Mouse (Mus musculus): Measurements from ENCODE around the gene Fam89b.
"Not testable (repeated sequence)": the region's sequence is repeated elsewhere in the genome, so short reads cannot be mapped to it uniquely, and the experiment has no call there.

Gene Fam89b

DNA sequence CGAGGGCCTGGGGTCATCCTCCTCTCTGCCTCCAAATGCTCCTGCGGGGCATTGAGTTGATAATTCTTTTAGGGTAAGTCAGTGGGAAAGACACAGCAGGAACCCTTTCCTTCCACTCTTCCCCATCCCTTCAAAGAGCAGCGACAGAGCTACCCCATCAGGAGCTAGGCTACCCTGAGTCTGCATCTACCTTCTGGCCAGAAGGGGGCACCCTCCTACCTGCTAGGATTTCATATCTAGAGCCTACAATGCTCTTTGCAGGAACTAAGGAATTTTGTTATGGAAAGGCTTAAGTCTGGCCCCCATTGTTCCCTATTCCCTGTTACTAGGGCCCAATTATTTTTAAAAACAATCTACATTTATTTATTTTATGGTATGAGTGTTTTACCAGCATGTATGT is 18.2 kb downstream of the Fam89b start:
- DNase-seq (ENCODE audit: low spot score) = peak; percentile 85

DNA sequence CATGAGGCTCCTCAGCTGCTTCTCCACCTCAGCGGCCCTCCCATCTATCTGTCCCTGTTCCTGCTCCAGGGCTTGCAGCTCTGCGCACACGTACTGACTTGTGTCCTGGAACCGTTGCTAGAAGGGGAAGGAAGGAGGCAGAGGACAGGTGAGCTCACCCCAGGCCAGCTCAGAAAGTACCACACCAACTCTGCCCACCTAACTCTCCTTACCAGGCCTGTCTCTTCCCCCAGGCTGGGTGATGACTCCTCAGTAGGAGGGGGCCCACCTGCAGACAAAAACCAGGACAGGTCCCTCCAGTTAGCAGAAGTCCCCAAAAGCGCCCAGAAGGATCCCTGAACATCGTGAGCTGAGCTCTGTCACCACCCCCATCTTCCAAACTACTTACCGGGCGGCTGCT is 18.9 kb downstream of the Fam89b start:
- DNase-seq (ENCODE audit: low spot score) = no peak

DNA sequence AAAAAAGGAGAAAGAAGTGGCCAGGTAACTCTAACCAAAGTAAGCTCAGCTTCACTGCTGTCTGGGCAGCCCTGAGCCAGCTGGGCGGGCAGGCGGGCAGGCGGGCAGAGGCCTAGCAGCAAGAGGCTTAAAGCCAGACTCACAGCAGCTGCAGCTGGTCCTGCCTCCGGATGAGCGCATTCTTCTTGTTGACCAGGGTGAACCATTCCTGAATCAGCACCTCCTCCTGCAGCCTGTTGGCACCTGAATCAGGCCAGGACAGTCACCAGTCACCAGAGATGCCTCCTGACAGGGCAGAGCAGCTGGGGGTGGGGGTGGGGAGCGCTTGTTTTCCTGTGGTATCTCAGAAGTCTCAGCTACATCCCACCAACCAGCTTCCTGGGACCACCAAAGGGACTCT is 19.4 kb downstream of the Fam89b start:
- no peak for DNase-seq (ENCODE audit: low spot score)

DNA sequence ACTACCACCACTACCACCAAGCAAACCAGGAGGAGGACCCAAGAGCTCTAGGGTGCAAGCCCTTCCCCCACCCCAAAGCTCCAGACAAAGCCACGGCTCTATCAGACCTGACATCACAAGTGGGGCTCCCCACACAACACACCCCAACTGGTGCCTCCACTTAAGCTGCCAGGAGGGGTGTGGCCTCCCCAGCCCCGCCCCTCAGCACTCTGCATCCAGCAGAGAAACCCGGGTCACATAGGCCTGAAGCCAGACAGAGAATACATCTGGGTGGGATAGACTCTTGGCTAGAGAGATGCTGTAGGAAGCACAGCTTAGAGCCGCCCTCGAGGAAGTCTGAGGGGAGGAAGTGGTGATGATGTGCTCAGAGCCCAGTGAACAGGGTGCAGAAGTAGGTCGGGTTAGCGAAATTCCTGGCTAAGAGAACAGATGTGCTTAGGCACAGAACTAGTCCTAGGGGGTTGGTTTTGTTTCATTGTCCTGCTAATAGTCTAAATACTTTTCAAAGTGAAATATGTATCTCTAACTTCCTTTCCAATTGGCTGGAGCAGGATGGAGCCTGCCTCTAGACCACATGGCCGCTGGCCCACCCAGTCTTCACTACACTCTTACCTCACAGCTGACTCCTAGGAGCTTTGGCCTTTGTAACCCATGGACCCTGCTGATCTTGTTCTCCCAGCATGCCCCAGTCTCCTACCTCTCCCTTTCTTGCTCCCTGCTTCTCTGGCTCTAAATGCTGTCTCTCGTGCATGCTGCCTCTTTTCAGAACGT is 24.5 kb downstream of the Fam89b start:
- no peak for DNase-seq (ENCODE audit: low spot score)

DNA sequence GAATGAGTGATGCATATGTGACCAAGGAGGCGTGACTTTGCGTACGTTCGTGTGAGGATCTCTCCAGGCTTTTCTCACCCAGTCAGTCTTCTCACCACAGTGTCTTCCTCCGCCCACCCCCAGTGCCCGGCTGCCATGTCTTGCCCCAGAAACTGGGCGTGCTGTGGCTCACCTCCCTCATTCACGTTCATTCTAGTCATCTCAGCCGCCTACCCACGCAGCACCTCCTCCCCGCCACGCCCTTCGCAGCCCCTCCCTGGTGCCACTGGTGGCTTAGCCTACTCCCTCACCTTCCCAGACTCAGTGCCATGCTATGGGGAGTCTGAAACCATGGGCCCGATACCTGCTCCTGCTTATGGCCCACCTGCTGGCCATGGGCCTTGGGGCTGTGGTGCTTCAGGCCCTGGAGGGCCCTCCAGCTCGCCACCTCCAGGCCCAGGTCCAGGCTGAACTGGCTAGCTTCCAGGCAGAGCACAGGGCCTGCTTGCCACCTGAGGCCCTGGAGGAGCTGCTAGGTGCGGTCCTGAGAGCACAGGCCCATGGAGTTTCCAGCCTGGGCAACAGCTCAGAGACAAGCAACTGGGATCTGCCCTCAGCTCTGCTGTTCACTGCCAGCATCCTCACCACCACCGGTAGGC is 25.2 kb downstream of the Fam89b start, which contains the start of gene Kcnk7:
Gene Kcnk7 (plus strand): TSS at position 205 of the 638 bp plus-strand sequence.
- no peak for DNase-seq (ENCODE audit: low spot score)

DNA sequence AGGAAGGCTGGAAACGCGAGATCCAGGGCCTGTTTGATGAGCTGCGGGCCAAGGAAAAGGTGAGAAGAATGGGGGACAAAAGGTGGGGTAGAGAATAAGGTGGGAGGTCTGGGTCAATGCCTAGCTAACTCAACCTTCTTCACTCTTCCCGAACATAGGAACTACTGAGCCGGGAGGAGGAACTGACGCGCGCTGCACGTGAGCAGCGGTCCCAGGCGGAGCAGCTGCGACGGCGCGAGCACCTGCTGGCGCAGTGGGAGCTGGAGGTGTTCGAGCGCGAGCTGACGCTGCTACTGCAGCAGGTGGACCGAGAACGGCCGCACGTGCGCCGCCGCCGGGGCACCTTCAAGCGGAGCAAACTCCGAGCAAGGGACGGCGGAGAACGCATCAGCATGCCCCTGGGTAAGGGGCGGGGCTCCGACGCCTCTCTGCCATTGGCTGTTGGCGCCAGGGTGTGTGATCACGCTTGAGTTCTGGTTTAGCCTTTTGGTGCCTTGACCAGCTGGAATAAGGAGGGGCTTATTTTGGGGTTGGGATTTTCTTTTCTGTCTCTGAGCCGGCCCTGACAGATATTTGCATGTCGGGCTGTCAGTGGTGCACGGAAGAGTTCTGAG is 33.5 kb downstream of the Fam89b start:
- no peak for DNase-seq (ENCODE audit: low spot score)

DNA sequence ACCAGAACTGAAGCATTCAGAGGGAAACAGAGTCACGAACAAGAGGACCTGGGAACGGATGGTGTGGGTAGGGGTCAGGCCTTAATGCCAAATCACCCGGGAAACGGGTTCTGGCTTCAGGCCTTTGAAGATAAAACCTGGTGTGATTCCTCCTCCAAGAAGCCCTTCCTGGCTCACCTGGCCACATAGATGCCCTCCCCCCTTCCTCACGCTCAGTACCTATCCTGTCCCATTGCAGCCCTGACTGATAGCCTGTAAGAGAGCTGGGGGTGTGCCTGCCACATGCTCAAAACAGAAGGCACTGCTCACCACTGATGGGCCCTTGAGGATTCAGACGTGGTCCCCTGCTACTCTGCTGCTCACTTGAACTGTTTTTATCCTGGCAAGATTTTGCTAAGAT is 35.7 kb downstream of the Fam89b start:
- no peak for DNase-seq (ENCODE audit: low spot score)

DNA sequence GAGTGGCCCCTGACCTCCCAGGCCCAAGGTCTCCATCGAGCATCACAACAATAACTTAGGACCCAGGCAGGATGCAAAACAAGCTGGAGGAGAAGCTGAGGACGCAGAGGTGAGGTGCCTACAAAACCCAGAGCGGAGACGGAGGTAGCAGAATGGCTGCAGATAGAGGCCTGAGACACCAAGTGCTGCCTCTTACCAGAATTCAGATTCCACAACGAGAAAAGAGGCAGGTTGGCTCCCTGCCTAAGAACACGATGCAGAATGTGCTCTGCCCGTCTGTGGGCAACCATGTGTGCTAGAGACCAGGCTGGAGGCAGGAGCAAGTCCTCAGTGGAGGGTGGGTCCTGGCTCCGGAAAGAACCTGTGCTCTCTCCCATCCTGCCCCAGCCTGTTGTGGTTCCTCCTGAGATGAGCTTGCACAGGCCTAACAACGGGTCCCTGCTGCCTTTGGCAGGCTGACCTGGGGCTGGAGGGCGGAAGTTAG is 36.5 kb downstream of the Fam89b start:
- peak; percentile 50 for DNase-seq (ENCODE audit: low spot score)

DNA sequence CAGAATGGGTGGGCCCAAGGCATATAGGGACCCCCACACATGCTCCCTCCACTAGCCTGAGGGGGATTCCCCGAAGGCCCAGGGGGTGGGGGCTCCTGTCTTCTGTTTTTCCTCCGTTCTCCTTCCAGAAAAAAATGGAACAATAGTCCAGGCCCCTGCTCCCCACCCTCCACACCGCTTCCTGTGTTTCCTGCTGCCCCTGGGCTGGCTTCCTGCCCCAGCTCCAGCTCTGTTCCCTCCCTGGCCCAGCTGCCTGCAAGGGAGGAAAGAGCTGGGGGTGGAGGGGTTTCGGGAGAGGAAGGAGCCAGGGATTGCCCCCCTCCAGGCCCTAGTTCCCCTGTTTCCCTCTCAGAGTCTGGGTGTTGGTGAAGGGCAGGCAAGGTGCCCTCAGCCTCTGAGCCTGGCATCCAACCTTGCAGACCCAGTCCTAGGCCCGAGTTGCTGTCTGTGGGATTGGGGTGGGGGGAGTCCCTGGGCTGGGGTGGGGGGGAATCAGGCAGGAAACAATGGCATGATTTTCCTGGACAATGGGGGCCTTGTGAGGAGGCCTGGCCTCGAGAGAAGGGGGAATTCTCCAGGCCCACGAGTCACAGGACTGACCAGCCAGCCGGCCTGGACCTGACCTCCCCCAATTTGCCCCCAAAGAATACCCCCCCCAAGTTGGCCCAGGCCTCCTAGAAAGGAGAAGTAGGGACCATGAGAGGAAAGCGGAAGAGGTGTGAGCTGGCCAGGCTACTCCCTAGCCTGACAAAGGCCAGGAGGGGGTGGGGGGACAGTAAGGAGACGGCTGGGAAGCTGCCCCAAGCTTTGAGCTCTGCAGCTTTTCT is 37.2 kb downstream of the Fam89b start:
- DNase-seq (ENCODE audit: low spot score) = no peak

DNA sequence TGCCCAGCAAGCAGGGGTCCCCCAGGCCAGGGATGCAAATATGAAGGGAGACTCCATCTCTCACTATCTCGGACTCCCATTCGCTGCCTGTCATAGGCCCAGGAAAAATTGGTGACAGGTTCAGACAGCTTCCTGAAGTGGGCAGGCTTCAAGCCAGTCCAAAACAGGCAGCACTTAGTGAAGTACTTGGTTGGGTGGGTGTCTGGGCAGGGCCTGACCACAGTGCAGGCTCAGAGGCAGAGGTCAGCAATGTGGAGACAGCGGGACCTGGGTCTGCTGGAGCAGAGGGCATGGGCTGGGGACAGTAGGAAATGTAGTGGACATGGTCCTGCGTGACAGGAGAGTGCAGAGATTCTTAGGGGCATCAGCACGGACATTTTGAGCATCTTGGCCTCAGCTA is 37.9 kb downstream of the Fam89b start:
- DNase-seq (ENCODE audit: low spot score) = no peak

DNA sequence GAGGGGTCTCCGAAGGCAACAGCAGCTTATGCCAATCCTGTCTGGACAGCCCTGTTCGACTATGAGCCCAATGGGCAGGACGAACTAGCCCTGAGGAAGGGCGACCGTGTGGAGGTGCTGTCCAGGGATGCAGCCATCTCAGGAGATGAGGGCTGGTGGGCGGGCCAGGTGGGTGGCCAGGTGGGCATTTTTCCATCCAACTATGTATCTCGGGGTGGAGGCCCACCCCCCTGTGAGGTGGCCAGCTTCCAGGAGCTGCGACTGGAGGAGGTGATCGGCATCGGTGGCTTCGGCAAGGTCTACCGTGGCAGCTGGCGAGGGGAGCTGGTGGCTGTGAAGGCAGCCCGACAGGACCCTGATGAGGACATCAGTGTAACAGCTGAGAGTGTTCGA is 39.1 kb downstream of the Fam89b start:
- no peak for DNase-seq (ENCODE audit: low spot score)

DNA sequence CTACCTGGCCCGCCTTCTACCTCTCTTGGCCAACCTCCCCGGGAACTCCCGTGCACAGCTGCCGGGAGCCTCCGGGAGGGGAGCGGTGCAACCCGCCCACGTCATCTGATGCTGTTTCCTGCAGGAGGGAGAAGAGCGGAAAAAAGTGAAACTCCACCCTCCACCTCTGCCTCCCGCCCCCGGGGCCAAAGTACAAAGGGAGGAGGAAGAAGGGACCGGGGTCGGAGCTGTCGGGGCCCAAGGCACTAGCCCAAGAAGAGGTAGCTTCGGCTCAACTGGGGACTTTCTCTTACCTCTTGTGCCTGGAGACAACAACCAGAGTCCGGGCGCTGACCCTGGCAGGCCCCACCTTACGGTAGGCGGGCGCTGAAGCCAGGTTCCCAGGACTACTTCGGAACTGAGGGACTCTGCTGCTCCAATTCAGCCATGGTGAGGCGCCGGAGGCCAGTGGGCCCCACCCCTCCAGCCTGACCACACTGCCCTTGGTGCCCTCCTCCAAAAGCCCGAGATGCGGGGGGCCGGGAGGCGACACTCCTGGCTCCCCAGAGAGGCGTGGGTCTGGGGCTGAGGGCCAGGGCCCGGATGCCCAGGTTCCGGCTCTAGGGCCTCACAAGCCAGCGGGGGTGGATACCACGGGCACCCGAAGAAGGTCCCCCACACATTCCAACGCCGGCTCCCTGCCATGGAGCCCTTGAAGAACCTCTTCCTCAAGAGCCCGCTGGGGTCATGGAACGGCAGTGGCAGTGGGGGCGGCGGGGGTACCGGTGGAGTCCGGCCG is 39.7 kb downstream of the Fam89b start:
- peak; percentile 79 for DNase-seq (ENCODE audit: low spot score)

DNA sequence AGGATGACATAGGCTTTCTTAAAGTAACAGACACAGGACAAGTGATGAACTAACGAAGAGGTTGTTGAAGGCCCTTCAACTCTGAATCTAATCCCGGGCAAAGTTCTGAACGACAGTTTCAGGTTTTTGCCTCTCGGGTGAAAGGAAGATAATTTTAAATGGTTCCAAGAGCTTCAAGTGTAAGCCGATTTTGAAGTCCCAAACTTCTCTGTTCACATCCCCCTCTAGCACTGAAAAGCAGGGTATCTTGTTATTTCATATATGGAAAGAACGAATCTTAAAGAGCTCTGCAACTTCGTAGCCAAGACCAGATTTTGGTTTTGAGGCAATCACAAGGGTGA is 40.4 kb downstream of the Fam89b start:
- no peak for DNase-seq (ENCODE audit: low spot score)

DNA sequence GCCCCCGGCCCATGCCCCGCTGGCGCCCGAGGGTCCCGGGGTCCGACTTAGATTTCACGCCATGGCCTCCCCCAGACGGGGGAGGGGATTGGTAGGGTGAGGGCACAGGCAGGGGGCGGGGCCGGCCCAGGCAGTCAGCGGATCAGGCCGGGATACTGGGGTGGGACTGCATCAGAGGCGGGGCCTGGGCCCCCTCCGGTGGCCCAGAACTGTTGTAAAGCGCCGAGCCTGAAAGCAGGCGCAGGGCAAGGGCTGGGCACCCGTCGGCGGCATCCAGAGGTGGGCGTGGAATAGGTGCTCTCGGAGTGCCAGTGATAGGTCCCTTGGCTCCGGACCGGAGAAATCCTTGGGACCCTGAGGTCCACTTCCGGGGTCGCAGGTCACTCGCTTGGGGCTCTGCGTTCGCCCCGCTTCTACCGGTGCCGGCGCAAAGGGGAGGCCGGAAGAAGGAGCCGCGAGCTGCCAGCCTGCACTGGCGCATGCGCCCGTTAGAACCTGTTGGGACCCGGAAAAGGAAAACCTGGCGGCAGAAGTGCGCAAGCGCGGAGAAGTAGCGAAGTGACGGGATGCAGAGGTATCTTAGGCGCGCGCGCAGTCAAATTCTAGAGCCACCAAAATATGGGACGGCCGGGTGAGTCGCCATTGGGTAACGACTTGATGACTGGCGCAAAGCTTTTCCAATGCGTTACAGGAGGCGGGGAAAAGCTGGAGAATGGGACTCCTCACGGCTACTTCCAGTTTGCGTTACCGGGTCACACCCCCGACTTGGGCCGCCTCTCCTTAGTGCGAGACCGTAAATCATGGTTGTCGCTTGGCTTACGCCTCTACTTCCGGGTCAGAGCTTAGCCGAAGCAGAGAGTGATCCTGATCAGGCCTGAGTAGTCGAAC is 41.0 kb downstream of the Fam89b start, which contains the start of the genes Map3k11 and Pcnx3:
Gene Map3k11 (plus strand): TSS at position 543 of the 888 bp plus-strand sequence.
Gene Pcnx3 (minus strand): TSS at position 709 of the 888 bp plus-strand sequence.
- peak; percentile 98 for DNase-seq (ENCODE audit: low spot score)

DNA sequence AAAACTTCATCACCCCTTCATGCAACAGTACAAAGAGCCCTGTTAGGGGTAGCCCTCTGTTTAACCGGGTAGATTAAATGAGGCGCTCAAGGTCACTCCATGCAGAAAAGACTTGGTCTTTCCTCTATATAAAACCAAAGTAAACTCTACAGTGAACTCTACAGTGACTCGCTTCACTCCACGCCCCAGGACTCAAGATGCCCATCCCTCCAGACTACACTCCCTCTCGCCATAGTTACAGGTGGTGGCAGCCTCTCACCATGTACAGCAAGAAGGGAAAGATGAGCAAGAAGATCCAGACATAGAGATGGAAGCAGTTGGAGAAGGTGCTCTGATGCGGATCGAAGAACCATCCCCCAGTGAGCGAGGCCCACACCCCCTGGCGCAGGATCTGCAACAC is 41.7 kb downstream of the Fam89b start:
- no peak for DNase-seq (ENCODE audit: low spot score)

DNA sequence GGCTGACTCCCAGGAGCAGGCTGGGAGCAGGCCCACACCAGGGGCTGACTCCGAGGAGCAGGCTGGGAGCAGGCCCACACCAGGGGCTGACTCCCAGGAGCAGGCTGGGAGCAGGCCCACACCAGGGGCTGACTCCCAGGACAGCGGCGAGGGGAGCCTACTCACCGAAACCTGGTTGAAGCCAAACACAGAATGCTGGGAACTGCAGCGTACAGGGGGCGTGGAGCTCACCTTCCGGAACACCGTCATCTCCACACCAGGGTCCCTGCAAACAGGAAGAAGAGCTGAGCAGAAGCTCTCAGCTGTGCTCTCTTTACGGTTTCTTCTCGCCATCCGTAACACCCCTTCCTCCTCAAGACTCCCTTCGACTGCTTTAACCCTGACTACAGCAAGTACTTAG is 42.5 kb downstream of the Fam89b start:
- not testable (repeated sequence) for DNase-seq (ENCODE audit: low spot score)

DNA sequence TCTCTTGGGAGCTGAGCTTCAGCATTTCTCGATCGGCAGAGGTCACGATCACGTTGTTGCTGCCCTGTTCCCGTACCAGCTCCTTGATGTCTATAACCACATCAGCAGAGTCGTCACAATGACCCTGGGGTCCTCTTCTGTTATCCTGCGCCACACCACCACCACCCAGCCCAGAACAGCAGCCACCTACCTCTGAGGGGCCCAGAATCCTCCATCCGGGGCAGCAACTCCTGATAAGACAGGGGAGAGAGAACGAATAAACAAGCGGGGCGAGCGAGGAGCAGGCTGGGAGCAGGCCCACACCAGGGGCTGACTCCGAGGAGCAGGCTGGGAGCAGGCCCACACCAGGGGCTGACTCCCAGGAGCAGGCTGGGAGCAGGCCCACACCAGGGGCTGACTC is 43.0 kb downstream of the Fam89b start:
- DNase-seq (ENCODE audit: low spot score) = no peak

DNA sequence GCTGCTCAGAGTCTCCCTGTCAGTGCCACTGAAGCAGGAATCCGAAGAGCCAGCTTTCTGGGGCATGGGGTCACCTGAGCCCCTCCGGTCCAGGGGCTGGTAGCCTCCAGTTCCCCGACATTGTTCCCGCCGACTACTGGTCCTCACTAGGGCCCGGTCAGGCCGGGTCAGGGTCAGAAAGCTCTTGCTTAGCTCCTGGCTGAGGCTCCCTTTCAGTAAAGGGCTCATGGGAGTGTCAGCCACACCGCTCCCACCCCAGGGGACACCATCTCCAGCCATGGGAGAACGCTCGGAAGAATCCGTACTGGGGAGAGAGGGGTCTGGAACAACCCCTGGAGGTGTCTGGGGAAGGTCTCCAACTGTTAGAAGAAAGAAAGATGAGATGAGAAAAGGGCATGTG is 43.6 kb downstream of the Fam89b start:
- DNase-seq (ENCODE audit: low spot score) = no peak

DNA sequence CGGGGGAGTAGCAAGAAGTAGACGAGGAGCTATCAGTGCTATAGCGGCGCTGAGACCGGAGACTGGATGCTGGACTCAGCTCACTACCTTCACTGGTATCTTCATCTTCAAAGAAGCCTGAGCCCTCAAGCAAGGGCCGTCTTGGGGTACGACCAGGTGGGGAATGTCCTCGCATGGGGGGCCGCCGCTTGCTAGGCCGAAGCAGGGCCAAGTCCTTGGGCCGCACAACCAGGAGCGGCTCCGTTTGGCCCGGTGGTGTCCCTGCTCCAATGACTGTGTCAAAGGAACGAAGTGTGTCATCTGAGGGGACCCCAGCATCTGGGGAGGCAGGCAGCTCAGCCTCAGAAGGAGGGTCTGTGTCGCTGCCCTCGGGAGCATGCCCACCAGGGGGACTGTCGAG is 44.0 kb downstream of the Fam89b start:
- DNase-seq (ENCODE audit: low spot score) = no peak

DNA sequence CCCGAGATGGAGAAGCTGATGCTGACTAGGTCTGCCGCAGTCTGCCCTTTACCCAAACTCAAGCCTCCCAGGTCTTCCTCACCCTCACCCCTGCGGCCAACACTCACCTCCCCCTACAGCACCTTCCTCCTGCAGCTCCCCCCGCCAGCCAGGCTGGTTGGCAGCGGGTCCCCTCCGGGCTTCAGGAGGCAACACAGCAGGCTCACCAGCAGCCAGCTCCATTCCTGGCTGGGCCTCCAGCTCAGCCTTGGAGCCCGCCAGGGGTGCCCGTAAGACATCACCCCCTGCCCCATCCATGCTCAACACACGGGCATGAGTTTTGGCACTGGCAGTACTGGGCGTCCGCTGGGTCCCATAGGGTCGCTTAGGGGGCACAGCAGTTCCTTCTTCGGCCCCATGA is 44.5 kb downstream of the Fam89b start:
- no peak for DNase-seq (ENCODE audit: low spot score)
